Mouse (Mus musculus) macrophage (primary cell): ENCODE measurements around the gene Sart3. TPM values are rescaled to one million over a fixed set of nuclear protein-coding genes. Genes with fewer than 3 reads are reported as not detected.

Experiments used
- H3K27ac ChIP-seq: fragments of 350-480 bp; formaldehyde crosslinking; 2 replicates; pipeline ENCODE4 v1.9.0; 2021
- H3K36me3 ChIP-seq: fragments of 350-480 bp; formaldehyde crosslinking; 2 replicates; pipeline ENCODE4 v1.9.0; 2021; ENCODE audit errors: inconsistent target
- H3K4me3 ChIP-seq: fragments of 350-480 bp; formaldehyde crosslinking; 2 replicates; pipeline ENCODE4 v1.9.0; 2021; ENCODE audit errors: inconsistent target
- H3K79me2 ChIP-seq: fragments of 350-480 bp; formaldehyde crosslinking; 2 replicates; pipeline ENCODE4 v1.9.0; 2021; ENCODE audit errors: inconsistent target
- WGBS: methylation state at CpG from one replicate; pipeline ENCODE4 v1.1.7; 2026; ENCODE audit warnings: inconsistent platforms; ENCODE audit not compliant: missing documents; 5-methylcytosine and 5-hydroxymethylcytosine counted together
- polyA plus RNA-seq: library from polyadenylated mRNA; stranded (reverse); fragments of 250-400 nt; gene quantifications from 3 replicates; pipeline ENCODE4 v1.2.4, GENCODE M21; 2018; ENCODE audit warnings: inconsistent platforms

Sart3 gene
- polyA plus RNA-seq, 1 experiment from 2014 or later = 19.3 TPM

DNA sequence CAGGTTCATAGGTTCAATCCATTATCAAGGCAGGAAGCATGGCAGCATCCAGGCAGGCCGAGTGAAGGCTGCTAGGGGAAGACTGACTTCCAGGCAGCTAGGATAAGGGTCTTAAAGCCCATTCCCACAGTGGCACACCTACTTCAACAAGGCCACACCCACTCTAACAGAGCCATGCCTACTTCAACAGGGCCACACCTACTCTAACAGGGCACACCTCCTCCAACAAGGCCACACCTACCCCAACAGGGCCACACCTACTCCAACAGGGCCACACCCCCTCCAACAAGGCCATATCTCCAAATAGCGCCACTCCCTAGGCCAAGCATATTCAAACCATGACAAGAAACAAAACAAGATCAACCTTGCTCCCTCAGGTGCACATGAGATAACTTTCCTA lies 59.4 kb downstream of the Sart3 start:
- Histone ChIP-seq H3K79me2 (no peaks in the 10 kb centered on the region), H3K27ac (no peak overlapping the region), H3K4me3 (no peak overlapping the region), H3K36me3 (no peaks in the 10 kb centered on the region)
- 86% methylated on average over 2 of the region's 2 CpGs for WGBS

DNA sequence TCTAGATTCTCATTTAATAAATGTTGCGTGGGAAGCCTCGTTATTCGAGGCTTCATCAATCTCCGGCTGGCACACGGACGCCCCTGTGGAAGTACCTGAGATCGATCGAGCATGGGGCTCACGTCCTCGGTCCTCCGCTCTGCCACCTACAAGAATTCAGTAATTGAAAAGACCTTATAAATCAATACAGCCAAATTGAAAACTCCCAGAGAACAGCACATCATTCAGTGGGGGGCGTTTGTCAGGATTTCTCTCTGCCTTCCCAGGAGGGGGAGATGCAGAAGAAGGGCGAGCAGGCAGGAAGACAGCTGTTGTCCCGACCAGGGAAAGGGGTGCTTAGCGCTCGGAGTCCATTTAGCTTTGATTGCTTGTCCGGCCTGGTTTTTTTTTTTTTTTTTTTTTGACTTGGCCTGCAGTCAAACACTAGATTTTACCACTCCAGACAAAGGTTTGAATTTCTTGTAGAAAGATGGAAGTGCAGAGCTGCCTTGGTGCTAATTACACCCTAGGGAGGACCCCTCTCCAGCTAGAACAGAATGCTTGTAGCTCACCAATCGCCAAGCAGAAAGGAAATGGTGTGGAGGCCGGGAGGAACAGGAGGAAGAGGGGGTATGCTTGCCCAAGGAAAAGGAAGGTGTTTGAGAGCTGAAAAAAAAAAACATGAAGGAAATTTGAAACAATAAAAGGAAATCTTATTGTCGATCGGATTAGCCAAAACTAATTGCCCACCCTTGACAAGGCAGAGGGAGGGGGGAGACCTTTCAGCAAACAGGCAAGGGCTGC lies 68.3 kb downstream of the Sart3 start:
- 55% methylated on average over 21 of the region's 21 CpGs for WGBS
- H3K79me2 ChIP-seq = no peaks in the 10 kb centered on the region
- no peak overlapping the region for H3K4me3 ChIP-seq
- H3K36me3 ChIP-seq = no peaks in the 10 kb centered on the region
- no peak overlapping the region for H3K27ac ChIP-seq

DNA sequence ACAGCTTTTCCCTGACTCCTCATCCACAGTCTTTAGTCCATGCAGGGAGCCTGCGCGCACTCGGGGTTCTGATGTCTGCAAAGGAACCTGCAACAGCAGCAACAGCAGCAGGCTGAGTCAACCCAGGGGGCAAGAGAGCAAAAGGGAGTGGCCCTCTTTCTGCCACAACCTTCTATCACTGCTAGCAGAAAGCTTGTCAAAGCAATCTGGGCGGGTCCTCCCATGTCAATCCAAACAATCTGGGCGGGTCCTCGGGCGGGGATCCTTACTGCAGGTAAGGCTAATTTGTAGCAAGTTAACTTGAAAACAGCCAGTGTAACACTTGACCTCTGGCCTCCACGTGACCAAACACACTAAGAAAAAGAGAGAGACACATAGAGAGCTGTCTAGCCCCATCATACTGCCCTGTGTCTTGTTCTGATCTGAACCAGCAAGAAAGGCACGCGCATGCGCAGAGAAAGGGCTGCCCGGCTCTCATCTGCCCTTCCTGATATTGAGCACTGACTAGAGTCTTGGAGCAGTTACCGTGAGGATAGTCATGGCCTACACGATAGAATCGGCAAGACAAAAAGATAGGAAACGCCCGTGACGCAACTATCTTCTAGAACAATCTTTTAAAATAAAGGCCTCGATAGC lies 71.8 kb downstream of the Sart3 start:
- Histone ChIP-seq H3K27ac (no peak overlapping the region), H3K36me3 (no peaks in the 10 kb centered on the region), H3K79me2 (no peaks in the 10 kb centered on the region), H3K4me3 (no peak overlapping the region)
- WGBS = 66% methylated on average over 19 of the region's 19 CpGs

DNA sequence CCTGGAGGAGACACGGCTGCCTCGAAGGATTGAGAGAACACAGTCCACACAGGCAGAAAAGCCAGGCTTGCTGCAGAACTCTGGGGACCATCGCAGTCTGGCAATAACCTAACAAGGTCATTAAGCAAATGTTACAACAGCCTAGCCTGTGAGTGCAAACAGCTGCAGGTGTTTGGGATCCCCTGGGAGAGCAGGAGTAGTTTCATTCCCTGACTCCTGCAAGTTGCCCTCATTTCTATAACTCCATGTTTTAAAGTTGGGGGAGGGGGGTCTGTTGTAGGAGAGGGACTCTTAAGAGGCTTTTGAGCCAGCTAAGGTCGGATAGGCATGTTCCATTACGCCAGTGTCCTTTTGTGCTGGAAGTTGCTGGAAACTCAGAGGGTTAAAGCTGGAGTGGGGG lies 77.9 kb downstream of the Sart3 start:
- Histone ChIP-seq H3K4me3 (no peak overlapping the region), H3K27ac (no peak overlapping the region), H3K36me3 (no peaks in the 10 kb centered on the region), H3K79me2 (no peaks in the 10 kb centered on the region)
- WGBS = 53% methylated on average over 5 of the region's 5 CpGs

DNA sequence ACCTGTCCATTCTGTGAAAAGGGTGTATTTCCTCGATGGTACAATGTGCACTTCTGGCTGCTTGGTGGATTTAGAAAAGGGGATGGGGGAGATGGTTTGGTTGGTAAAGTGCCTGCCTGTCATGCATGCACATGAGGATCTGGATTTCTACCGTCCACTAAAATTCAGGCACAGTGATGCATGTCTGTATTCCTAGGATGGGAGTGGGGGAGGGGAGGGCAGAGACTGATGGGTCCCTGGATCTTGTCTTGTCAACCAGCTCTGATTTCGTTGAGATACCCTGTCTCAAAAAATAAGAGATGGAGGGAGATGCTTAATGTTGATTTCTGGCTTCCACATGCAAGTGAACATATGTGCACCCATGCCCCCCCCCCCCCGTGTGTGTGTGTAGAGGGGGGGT lies 78.3 kb downstream of the Sart3 start:
- H3K79me2 ChIP-seq = no peaks in the 10 kb centered on the region
- H3K36me3 ChIP-seq = no peaks in the 10 kb centered on the region
- H3K27ac ChIP-seq = no peak overlapping the region
- 65% methylated on average over 4 of the region's 4 CpGs for WGBS
- H3K4me3 ChIP-seq = no peak overlapping the region

DNA sequence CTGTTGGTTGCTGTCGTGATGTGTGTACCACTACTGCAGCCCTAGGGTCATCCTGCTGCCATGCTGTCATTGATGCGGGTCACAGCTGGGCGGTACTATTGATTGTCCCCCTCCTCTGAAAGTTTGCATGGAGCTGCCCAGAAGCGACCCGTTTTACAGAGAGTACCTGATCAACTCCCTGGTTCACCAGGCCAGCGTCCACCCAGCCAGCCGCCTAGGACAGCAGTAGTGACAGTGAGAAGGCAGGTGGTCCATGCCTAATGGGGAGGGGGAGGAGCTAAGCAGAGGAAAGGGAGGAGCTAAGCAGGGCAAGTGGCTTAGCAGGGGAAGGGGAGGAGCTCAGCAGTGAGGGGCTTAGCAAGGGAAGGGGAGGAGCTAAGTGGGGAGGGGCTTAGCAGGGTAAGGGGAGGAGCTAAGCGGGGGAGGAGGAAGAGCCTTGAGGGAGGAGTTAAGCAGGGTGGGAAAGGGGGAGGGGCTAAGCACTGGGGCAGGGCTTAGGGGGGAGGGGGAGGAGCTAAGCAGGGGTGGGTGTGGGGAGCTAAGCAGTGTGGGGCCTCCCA lies 79.0 kb downstream of the Sart3 start:
- no peak overlapping the region for H3K27ac ChIP-seq
- H3K36me3 ChIP-seq = no peaks in the 10 kb centered on the region
- 94% methylated on average over 6 of the region's 8 CpGs for WGBS
- no peaks in the 10 kb centered on the region for H3K79me2 ChIP-seq
- H3K4me3 ChIP-seq = no peak overlapping the region

Other genes with a start within 250 kb of the Sart3 start
- gene Cmklr1, start 122.1 kb downstream of the Sart3 start, polyA plus RNA-seq = 26.6 to 82.0 TPM (median 61.8 TPM) in 3 replicates
- gene 1700069L16Rik, start 47.7 kb downstream of the Sart3 start, polyA plus RNA-seq = not detected in 3 replicates
- gene Ficd, start 36.7 kb downstream of the Sart3 start, polyA plus RNA-seq = 5.1 to 5.8 TPM (median 5.5 TPM) in 3 replicates
- 106 to 116 TPM (median 106 TPM) in 3 replicates for gene Iscu, start 238 bp upstream of the Sart3 start, polyA plus RNA-seq
- gene Tmem119, start 28.0 kb upstream of the Sart3 start, polyA plus RNA-seq = 0.27 to 1.2 TPM in 2 of 3 replicates, not detected in the other
- 139 to 375 TPM (median 273 TPM) in 3 replicates for gene Selplg, start 60.1 kb upstream of the Sart3 start, polyA plus RNA-seq
- 171 to 329 TPM (median 266 TPM) in 3 replicates for gene Coro1c, start 136.2 kb upstream of the Sart3 start, polyA plus RNA-seq
- 8.9 to 10.3 TPM (median 10.0 TPM) in 3 replicates for gene Ssh1, start 221.4 kb upstream of the Sart3 start, polyA plus RNA-seq
- gene Dao, start 231.2 kb upstream of the Sart3 start, polyA plus RNA-seq = not detected in 3 replicates